In the genomic region with DNA sequence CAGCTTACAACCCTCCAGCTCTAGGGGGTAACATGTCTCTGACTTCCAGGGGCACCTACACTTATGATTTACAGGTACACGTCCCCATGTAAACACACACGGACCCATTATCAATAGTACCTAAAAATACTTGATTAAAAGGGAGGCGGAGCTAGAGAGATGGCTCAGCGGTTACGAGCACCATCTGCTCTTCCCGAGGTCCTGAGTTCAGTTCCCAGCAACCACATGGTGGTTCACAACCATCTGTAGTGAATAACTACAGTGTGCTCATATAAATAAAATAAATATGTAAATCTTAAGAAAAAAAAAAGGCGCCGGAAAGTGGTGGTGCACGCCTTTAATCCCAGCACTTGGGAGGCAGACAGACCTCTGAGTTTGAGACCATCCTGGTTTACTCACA, we compare ENCODE assay signal across 8 mouse cellular contexts. TPM values are rescaled to one million over a fixed set of nuclear protein-coding genes. Genes with fewer than 3 reads are reported as not detected.
DNase-seq lines count a peak whose midpoint lies in the region; ATAC-seq and TF ChIP-seq lines count a peak whose summit lies in the region.

No protein-coding gene starts in this region.

- peak overlapping the region; percentile 59 for H3K4me2 ChIP-seq in lung, embryonic 15.5 days
- H3K4me2 ChIP-seq in limb, embryonic 13.5 days (replicated peaks), result peak overlapping the region; percentile 59

- TF ChIP-seq POLR2A in olfactory bulb, adult 2 months (IDR thresholded peaks at IDR 0.05; ENCODE audit: insufficient read depth, low read depth, low read length), result no peak

- peak overlapping the region; percentile 87 for H3K27ac ChIP-seq in lung, embryonic 15.5 days
- H3K27ac ChIP-seq in limb, embryonic 13.5 days, result no peak overlapping the region
- H3K27ac ChIP-seq in olfactory bulb, adult 2 months (ENCODE audit: insufficient read depth, low read depth, low read length), result peak overlapping the region; percentile 99

- peaks cover 11% of the 10 kb centered on the region; the same call in 1 of the 2 replicates for H3K36me3 ChIP-seq in lung, embryonic 15.5 days
- H3K36me3 ChIP-seq in limb, embryonic 13.5 days, result peaks cover 22% of the 10 kb centered on the region

- ATAC-seq in lung, embryonic 15.5 days (ENCODE audit: borderline replicate concordance, extremely low read depth, low FRiP score, low TSS enrichment), result no peak
- peak; percentile 54; the same call in 1 of the 2 replicates for ATAC-seq in erythroblast, adult 5-6 weeks (replicated peaks; ENCODE audit: low FRiP score, poor library complexity, severe bottlenecking)
- ATAC-seq in limb, embryonic 13.5 days (ENCODE audit: low FRiP score, low read depth), result no peak

- no peak for DNase-seq in lung, postnatal 36 days
- DNase-seq in layer of hippocampus, adult 9-11 months, result no peak
- no peak for DNase-seq in adrenal gland, adult 2 months
- no peak for DNase-seq in right cerebral cortex, postnatal 10 days (ENCODE audit: low spot score in 2 of 2)

- no peaks in the 10 kb centered on the region for H3K27me3 ChIP-seq in lung, embryonic 15.5 days
- no peaks in the 10 kb centered on the region for H3K27me3 ChIP-seq in limb, embryonic 13.5 days

- TF ChIP-seq CTCF in olfactory bulb, adult 2 months (IDR thresholded peaks at IDR 0.05; ENCODE audit: insufficient read depth, low read depth, low read length), result no peak

- WGBS in lung, embryonic 15.5 days, result 19% methylated on average over 9 of the region's 9 CpGs
- 22% methylated on average over 9 of the region's 9 CpGs for WGBS in limb, embryonic 13.5 days
- 18% methylated on average over 9 of the region's 9 CpGs for WGBS in olfactory bulb, adult 2 months

- no peaks in the 10 kb centered on the region for H3K9me3 ChIP-seq in lung, embryonic 15.5 days
- H3K9me3 ChIP-seq in limb, embryonic 13.5 days, result no peaks in the 10 kb centered on the region

- no peaks in the 10 kb centered on the region for H3K4me1 ChIP-seq in lung, embryonic 15.5 days
- H3K4me1 ChIP-seq in limb, embryonic 13.5 days, result peaks cover 9% of the 10 kb centered on the region
- peaks cover 3% of the 10 kb centered on the region; the same call in 1 of the 2 replicates for H3K4me1 ChIP-seq in olfactory bulb, adult 2 months (ENCODE audit: control insufficient read depth, insufficient read depth, low read length)

- peak overlapping the region; percentile 58 for H3K4me3 ChIP-seq in lung, embryonic 15.5 days
- peak overlapping the region; percentile 58 for H3K4me3 ChIP-seq in limb, embryonic 13.5 days
- H3K4me3 ChIP-seq in olfactory bulb, adult 2 months (ENCODE audit: insufficient read depth, low read depth, low read length), result peak overlapping the region; percentile 84; the same call in 1 of the 2 replicates

- H3K9ac ChIP-seq in lung, embryonic 15.5 days, result peak overlapping the region; percentile 10; the same call in 1 of the 2 replicates
- no peak overlapping the region for H3K9ac ChIP-seq in limb, embryonic 13.5 days

RNA-seq across cellular contexts. Expression of a gene that starts 0.5 kb away (rescaled TPM):
- 509 and 532 TPM in 2 replicates for polyA plus RNA-seq in lung, embryonic 15.5 days (2015; fragmentation: Nextera tagmentation; extraction: Ambion mirVana)
- 374 and 391 TPM in 2 replicates for total RNA-seq in erythroblast, adult 5-6 weeks (2015; ENCODE audit: low replicate concordance)
- 399 and 493 TPM in 2 replicates for total RNA-seq in erythroblast, adult 5-6 weeks (2017; ENCODE audit: low replicate concordance)
- 482 and 503 TPM in 2 replicates for polyA plus RNA-seq in limb, embryonic 13.5 days (2015; fragmentation: Nextera tagmentation; extraction: Ambion mirVana)
- not detected in 2 replicates for polyA plus RNA-seq in olfactory bulb, adult 2 months (2012; ENCODE audit: insufficient read depth, insufficient read length, low replicate concordance, missing spikeins)
- 100 to 1,000 TPM; 544 to 632 TPM for total RNA-seq in adrenal gland, adult 2 months (2021)
- polyA plus RNA-seq in adrenal gland, adult 2 months (2012; rRNA removed), result 3.7 and 4.4 TPM in 2 replicates

RNA-seq across cellular contexts. Expression of a gene that starts 24.5 kb away (rescaled TPM):
- polyA plus RNA-seq in lung, embryonic 15.5 days (2015; fragmentation: Nextera tagmentation; extraction: Ambion mirVana), result 18.7 and 20.7 TPM in 2 replicates
- 12.7 and 21.7 TPM in 2 replicates for total RNA-seq in erythroblast, adult 5-6 weeks (2015; ENCODE audit: low replicate concordance)
- total RNA-seq in erythroblast, adult 5-6 weeks (2017; ENCODE audit: low replicate concordance), result 30.8 and 32.2 TPM in 2 replicates
- 17.4 and 19.7 TPM in 2 replicates for polyA plus RNA-seq in limb, embryonic 13.5 days (2015; fragmentation: Nextera tagmentation; extraction: Ambion mirVana)
- polyA plus RNA-seq in olfactory bulb, adult 2 months (2012; ENCODE audit: insufficient read depth, insufficient read length, low replicate concordance, missing spikeins), result not detected in 2 replicates
- 10 to 100 TPM; 14.6 to 15.2 TPM for total RNA-seq in adrenal gland, adult 2 months (2021)
- polyA plus RNA-seq in adrenal gland, adult 2 months (2012; rRNA removed), result 0.67 and 0.71 TPM in 2 replicates

RNA-seq across cellular contexts. Expression of a gene that starts 37.0 kb away (rescaled TPM):
- polyA plus RNA-seq in lung, embryonic 15.5 days (2015; fragmentation: Nextera tagmentation; extraction: Ambion mirVana), result not detected in 2 replicates
- not detected in 2 replicates for total RNA-seq in erythroblast, adult 5-6 weeks (2015; ENCODE audit: low replicate concordance)
- total RNA-seq in erythroblast, adult 5-6 weeks (2017; ENCODE audit: low replicate concordance), result not detected in 2 replicates
- polyA plus RNA-seq in limb, embryonic 13.5 days (2015; fragmentation: Nextera tagmentation; extraction: Ambion mirVana), result not detected in 2 replicates
- polyA plus RNA-seq in olfactory bulb, adult 2 months (2012; ENCODE audit: insufficient read depth, insufficient read length, low replicate concordance, missing spikeins), result not detected in 2 replicates
- total RNA-seq in adrenal gland, adult 2 months (2021), result 1 to 10 TPM in 1 of 2 experiments, under 1 TPM in 1; 0.17 to 1.8 TPM
- polyA plus RNA-seq in adrenal gland, adult 2 months (2012; rRNA removed), result 0.13 and 0.46 TPM in 2 replicates

RNA-seq across cellular contexts. Expression of a gene that starts 40.9 kb away (rescaled TPM):
- polyA plus RNA-seq in lung, embryonic 15.5 days (2015; fragmentation: Nextera tagmentation; extraction: Ambion mirVana), result 11.8 and 14.3 TPM in 2 replicates
- 6.5 and 8.3 TPM in 2 replicates for total RNA-seq in erythroblast, adult 5-6 weeks (2015; ENCODE audit: low replicate concordance)
- 23.4 and 38.3 TPM in 2 replicates for total RNA-seq in erythroblast, adult 5-6 weeks (2017; ENCODE audit: low replicate concordance)
- 16.4 and 16.6 TPM in 2 replicates for polyA plus RNA-seq in limb, embryonic 13.5 days (2015; fragmentation: Nextera tagmentation; extraction: Ambion mirVana)
- not detected in 2 replicates for polyA plus RNA-seq in olfactory bulb, adult 2 months (2012; ENCODE audit: insufficient read depth, insufficient read length, low replicate concordance, missing spikeins)
- 10 to 100 TPM; 14.8 to 15.4 TPM for total RNA-seq in adrenal gland, adult 2 months (2021)
- 2.4 and 3.3 TPM in 2 replicates for polyA plus RNA-seq in adrenal gland, adult 2 months (2012; rRNA removed)

Comparison
In these comparisons a context has a peak if more than half of its experiments do, and no peak if none do; other contexts are left out.
1. RNA of a gene that starts 24.5 kb away (polyA plus RNA-seq): not detected in olfactory bulb, adult 2 months, 18.7 to 20.7 TPM in lung, embryonic 15.5 days and 17.4 to 19.7 TPM in limb, embryonic 13.5 days; 0.67 to 0.71 TPM in adrenal gland, adult 2 months; every median in the first group is over 10 times any median in the second.
2. Peak in every context shown above with its lines, with median percentiles within 50 percentile points of each other: H3K4me3 ChIP-seq.